Mouse (Mus musculus) kidney, embryonic 16.5 days (tissue): ENCODE results near the gene Kcnq4. TPM values are rescaled to one million over a fixed set of nuclear protein-coding genes. Genes with fewer than 3 reads are reported as not detected.
A peak's percentile ranks its signal among the peaks of the same experiment; 100 is the strongest.

Experiments
- ATAC-seq: fragments of 200-750 bp; cut with Nextera tagmentation; 2 replicates; pipeline ENCODE4 v1.8.0; 2017; ENCODE audit warnings: moderate TSS enrichment; ENCODE audit not compliant: low FRiP score, low TSS enrichment
- H3K27ac ChIP-seq: fragments of 300-500 bp; sonication (generic); 2 replicates; pipeline ENCODE4 v1.5.1; 2014; ENCODE audit warnings: low read length
- H3K27me3 ChIP-seq: fragments of 300-500 bp; sonication (generic); 2 replicates; pipeline ENCODE4 v1.6.1; 2014; ENCODE audit warnings: low read length, control low read depth, mixed read lengths; ENCODE audit not compliant: insufficient read depth
- H3K36me3 ChIP-seq: fragments of 300-500 bp; sonication (generic); 2 replicates; pipeline ENCODE4 v1.6.1; 2014; ENCODE audit warnings: low read length, control low read depth, mixed read lengths; ENCODE audit not compliant: insufficient read depth
- H3K4me1 ChIP-seq: fragments of 300-500 bp; sonication (generic); 2 replicates; pipeline ENCODE4 v1.6.1; 2014; ENCODE audit warnings: low read length, control low read depth, mixed read lengths; ENCODE audit not compliant: insufficient read depth
- H3K4me2 ChIP-seq: fragments of 300-500 bp; sonication (generic); replicated peaks from 2 replicates; pipeline ENCODE4 v1.6.1; 2014; ENCODE audit warnings: low read depth, low read length
- H3K4me3 ChIP-seq: fragments of 300-500 bp; sonication (generic); 2 replicates; pipeline ENCODE4 v1.5.1; 2014; ENCODE audit warnings: mild to moderate bottlenecking, low read length
- H3K9ac ChIP-seq: fragments of 300-500 bp; sonication (generic); replicated peaks from 2 replicates; pipeline ENCODE4 v1.6.1; 2014; ENCODE audit warnings: low read length
- H3K9me3 ChIP-seq: fragments of 300-500 bp; sonication (generic); 2 replicates; pipeline ENCODE4 v1.6.1; 2016; ENCODE audit warnings: low read length, control low read depth
- WGBS: fragments of 180-500 bp; shearing (Covaris S2); extraction: QIAGEN DNeasy Blood & Tissue Kit; methylation state at CpG from one replicate; pipeline ENCODE4 v1.1.7; 2014; 5-methylcytosine and 5-hydroxymethylcytosine counted together
- polyA plus RNA-seq: library from polyadenylated mRNA; unstranded; fragments of >200 nt; fragmentation: Nextera tagmentation; extraction: Ambion mirVana; gene quantifications from 2 replicates; pipeline ENCODE4 v1.2.1, GENCODE M21; 2015

Kcnq4 gene
- polyA plus RNA-seq, 1 experiment from 2014 or later, result 1.7 TPM

DNA sequence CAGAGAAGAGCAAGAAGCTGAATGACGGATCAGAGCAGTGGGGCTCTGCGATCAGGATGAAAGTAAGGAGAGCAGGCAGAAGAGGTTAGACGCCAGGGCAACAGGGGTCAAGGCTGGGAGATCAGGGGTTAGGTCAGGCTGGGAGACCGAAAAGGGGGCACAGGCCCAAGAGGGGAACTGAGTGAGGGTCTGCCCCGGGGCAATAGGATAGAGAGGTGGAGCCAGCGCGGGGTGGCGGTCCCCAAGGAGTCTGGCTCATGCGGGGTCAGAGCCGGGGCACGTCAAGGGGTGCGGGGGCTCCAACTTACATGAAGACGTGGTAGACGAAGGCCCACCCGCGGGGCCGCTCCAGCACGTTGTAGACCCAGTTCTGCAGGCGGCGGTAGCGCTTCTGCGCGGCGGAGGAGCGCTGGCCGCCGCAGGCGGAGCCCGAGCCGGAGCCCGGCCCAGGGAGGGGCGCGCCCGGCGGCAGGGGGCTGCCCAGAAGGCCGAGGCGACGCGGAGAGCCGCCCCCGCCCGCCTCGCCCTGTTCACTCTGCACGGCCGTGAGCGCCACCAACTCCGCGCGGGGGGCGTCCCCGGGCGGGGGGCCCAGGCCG, 1.8 kb downstream of the Kcnq4 start:
- H3K4me1 ChIP-seq, result peaks cover 30% of the 10 kb centered on the region; the same call in 1 of the 2 replicates
- peak overlapping the region; percentile 65 for H3K4me3 ChIP-seq
- 6% methylated on average over 27 of the region's 53 CpGs for WGBS
- peak overlapping the region; percentile 65 for H3K9ac ChIP-seq
- H3K9me3 ChIP-seq, result no peaks in the 10 kb centered on the region
- ATAC-seq, result peak; percentile 60
- peak overlapping the region; percentile 100 for H3K4me2 ChIP-seq
- no peak overlapping the region for H3K27ac ChIP-seq
- no peaks in the 10 kb centered on the region for H3K36me3 ChIP-seq
- H3K27me3 ChIP-seq, result peaks cover 55% of the 10 kb centered on the region

- no peaks in the 10 kb centered on the region for H3K9me3 ChIP-seq
- H3K9ac ChIP-seq, result no peak overlapping the region
- peak overlapping the region; percentile 65; the same call in 1 of the 2 replicates for H3K4me3 ChIP-seq
- no peak overlapping the region for H3K27ac ChIP-seq
- H3K27me3 ChIP-seq, result peaks cover 53% of the 10 kb centered on the region
- peak overlapping the region; percentile 100 for H3K4me2 ChIP-seq
- no peak for ATAC-seq
- H3K4me1 ChIP-seq, result peaks cover 30% of the 10 kb centered on the region; the same call in 1 of the 2 replicates
- 44% methylated on average over 10 of the region's 10 CpGs for WGBS
- H3K36me3 ChIP-seq, result no peaks in the 10 kb centered on the region
These were observed 2.5 kb downstream of the Kcnq4 start for GRCm38 (mm10) chr4:120745731-120746551.

- Histone ChIP-seq H3K4me1 (peaks cover 27% of the 10 kb centered on the region; the same call in 1 of the 2 replicates), H3K27ac (no peak overlapping the region), H3K9me3 (no peaks in the 10 kb centered on the region), H3K4me3 (no peak overlapping the region), H3K36me3 (no peaks in the 10 kb centered on the region), H3K27me3 (peaks cover 34% of the 10 kb centered on the region), H3K9ac (no peak overlapping the region), H3K4me2 (no peak overlapping the region)
- ATAC-seq, result no peak
- 33% methylated on average over 3 of the region's 3 CpGs for WGBS
These were observed 4.8 kb downstream of the Kcnq4 start for GRCm38 (mm10) chr4:120743636-120744035.

- WGBS, result 82% methylated on average over 6 of the region's 6 CpGs
These were observed 7.1 kb downstream of the Kcnq4 start for GRCm38 (mm10) chr4:120741303-120741702.

GRCm38 (mm10) chr4:120734012-120734622, 14.3 kb downstream of the Kcnq4 start:
- no peaks in the 10 kb centered on the region for H3K36me3 ChIP-seq
- WGBS, result 61% methylated on average over 5 of the region's 5 CpGs
- peaks cover 13% of the 10 kb centered on the region for H3K4me1 ChIP-seq
- no peak overlapping the region for H3K9ac ChIP-seq
- H3K4me2 ChIP-seq, result no peak overlapping the region
- H3K27ac ChIP-seq, result no peak overlapping the region
- peaks cover 14% of the 10 kb centered on the region for H3K27me3 ChIP-seq
- H3K4me3 ChIP-seq, result no peak overlapping the region
- H3K9me3 ChIP-seq, result no peaks in the 10 kb centered on the region
- ATAC-seq, result no peak

More at GRCm38 (mm10) chr4:120741303-120741702, 7.1 kb downstream of the Kcnq4 start:
- Histone ChIP-seq H3K4me3 (no peak overlapping the region), H3K27me3 (peaks cover 17% of the 10 kb centered on the region), H3K36me3 (no peaks in the 10 kb centered on the region), H3K9me3 (no peaks in the 10 kb centered on the region), H3K27ac (no peak overlapping the region), H3K4me1 (peaks cover 11% of the 10 kb centered on the region; the same call in 1 of the 2 replicates), H3K9ac (no peak overlapping the region), H3K4me2 (no peak overlapping the region)
- no peak for ATAC-seq

- H3K36me3 ChIP-seq, result no peaks in the 10 kb centered on the region
- H3K4me1 ChIP-seq, result peaks cover 13% of the 10 kb centered on the region
- 64% methylated on average over 6 of the region's 6 CpGs for WGBS
- H3K4me3 ChIP-seq, result no peak overlapping the region
- no peaks in the 10 kb centered on the region for H3K9me3 ChIP-seq
- no peak for ATAC-seq
- H3K27ac ChIP-seq, result no peak overlapping the region
- no peak overlapping the region for H3K9ac ChIP-seq
- no peak overlapping the region for H3K4me2 ChIP-seq
- peaks cover 14% of the 10 kb centered on the region for H3K27me3 ChIP-seq
These were observed 15.7 kb downstream of the Kcnq4 start for GRCm38 (mm10) chr4:120732737-120733136.

GRCm38 (mm10) chr4:120731030-120731644, 17.3 kb downstream of the Kcnq4 start:
- Histone ChIP-seq H3K4me2 (peak overlapping the region; percentile 82), H3K27me3 (peaks cover 10% of the 10 kb centered on the region), H3K9me3 (no peaks in the 10 kb centered on the region), H3K9ac (peak overlapping the region; percentile 60), H3K27ac (no peak overlapping the region), H3K36me3 (no peaks in the 10 kb centered on the region), H3K4me3 (peak overlapping the region; percentile 55), H3K4me1 (peaks cover 13% of the 10 kb centered on the region)
- ATAC-seq, result peak; percentile 92
- under 1% methylated on average over 40 of the region's 40 CpGs for WGBS

- 20% methylated on average over 6 of the region's 6 CpGs for WGBS
- H3K4me2 ChIP-seq, result peak overlapping the region; percentile 82
- no peaks in the 10 kb centered on the region for H3K36me3 ChIP-seq
- peaks cover 10% of the 10 kb centered on the region for H3K27me3 ChIP-seq
- peaks cover 13% of the 10 kb centered on the region for H3K4me1 ChIP-seq
- no peak overlapping the region for H3K27ac ChIP-seq
- peak overlapping the region; percentile 55 for H3K4me3 ChIP-seq
- peak overlapping the region; percentile 60; the same call in 1 of the 2 replicates for H3K9ac ChIP-seq
- no peaks in the 10 kb centered on the region for H3K9me3 ChIP-seq
- peak; percentile 16 for ATAC-seq
These were observed 17.8 kb downstream of the Kcnq4 start for GRCm38 (mm10) chr4:120730574-120730973.

DNA sequence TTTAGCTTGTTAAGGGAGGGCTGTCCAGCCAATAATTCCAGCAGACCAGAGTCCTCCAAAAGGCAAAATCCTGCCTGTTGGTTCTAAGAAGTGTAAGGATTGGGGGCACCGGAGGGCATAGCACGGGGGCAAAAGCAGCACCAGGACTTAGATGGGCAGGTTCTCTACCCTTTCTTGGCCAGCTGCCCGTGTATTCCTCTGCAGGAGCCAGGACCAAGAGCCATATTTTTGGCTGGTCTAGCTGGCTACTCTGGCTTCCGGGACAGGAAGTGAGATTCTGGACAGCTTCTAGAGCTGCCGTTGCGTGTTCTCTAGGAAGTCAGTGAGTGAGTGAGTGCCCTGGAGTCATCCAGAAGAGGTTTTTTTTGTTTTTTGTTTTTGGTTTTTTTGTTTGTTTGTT, 18.3 kb downstream of the Kcnq4 start:
- H3K27me3 ChIP-seq, result peaks cover 10% of the 10 kb centered on the region
- H3K4me1 ChIP-seq, result peaks cover 13% of the 10 kb centered on the region
- ATAC-seq, result no peak
- H3K4me3 ChIP-seq, result no peak overlapping the region
- no peak overlapping the region for H3K27ac ChIP-seq
- no peaks in the 10 kb centered on the region for H3K9me3 ChIP-seq
- 60% methylated on average over 6 of the region's 6 CpGs for WGBS
- H3K36me3 ChIP-seq, result no peaks in the 10 kb centered on the region
- H3K4me2 ChIP-seq, result no peak overlapping the region
- no peak overlapping the region for H3K9ac ChIP-seq
